Mouse (Mus musculus) T-cell, adult 66 days (primary cell): ENCODE measurements around the gene Klf12. TPM values are rescaled to one million over a fixed set of nuclear protein-coding genes. Genes with fewer than 3 reads are reported as not detected.

Source experiments
- total RNA-seq, 2 experiments: library from RNA; stranded (reverse); gene quantifications; 3 replicates in 1 of 2; 4 replicates in 1 of 2; pipeline ENCODE4 v1.2.4; 2023

The Klf12 gene
- 1 to 10 TPM; 1.6 to 1.9 TPM for total RNA-seq

GRCm38 (mm10) chr14:100284119-100284860, at the start of gene Klf12:
Gene Klf12 (minus strand): TSS chr14:100284679.

